Mouse (Mus musculus): ENCODE data around the gene Slc30a7. TPM values are rescaled to one million over a fixed set of nuclear protein-coding genes. Genes with fewer than 3 reads are reported as not detected.

The Slc30a7 gene
- total and polyA plus RNA-seq, 3 experiments = 8.1 to 19.1 TPM; not detected in 1

DNA sequence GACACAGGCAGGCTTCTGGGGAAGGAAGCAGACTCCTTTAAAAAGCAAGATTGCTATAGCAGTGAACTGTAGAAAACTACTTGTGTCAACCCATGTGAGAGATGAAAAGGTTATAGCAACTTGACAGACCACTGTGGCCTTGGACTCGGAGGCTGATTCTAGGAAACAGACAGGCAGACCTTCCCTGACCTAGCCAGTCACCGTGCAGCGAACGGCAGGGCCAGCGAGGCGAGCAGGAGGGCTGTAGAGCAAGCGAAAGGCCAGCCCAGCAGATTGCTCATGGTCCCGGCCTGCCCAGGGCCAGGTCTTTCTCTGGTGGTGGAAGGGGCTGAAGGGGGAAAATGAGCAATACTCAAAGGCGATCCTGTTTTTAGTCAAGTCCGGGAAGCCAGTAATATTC is 69.4 kb downstream of the Slc30a7 start:
- H3K27ac ChIP-seq (ENCODE audit: control insufficient read depth, low read depth, low read length) = no peak overlapping the region
- no peak for DNase-seq (ENCODE audit: low read depth, low spot score)
- no peaks in the 10 kb centered on the region for H3K9me3 ChIP-seq (replicated peaks; ENCODE audit: insufficient read depth, low read length)
- H3K79me2 ChIP-seq (ENCODE audit: control insufficient read depth, insufficient read depth, low read length, poor library complexity) = no peaks in the 10 kb centered on the region
- no peaks in the 10 kb centered on the region for H3K27me3 ChIP-seq (ENCODE audit: control insufficient read depth in 1 of 2, insufficient read depth in 2 of 2, low read length in 2 of 2)
- no peak overlapping the region for H3K4me3 ChIP-seq (ENCODE audit: control insufficient read depth in 1 of 2, insufficient read depth in 1 of 2, low read depth in 2 of 2, low read length in 2 of 2)
- TF ChIP-seq POLR2AphosphoS2 (IDR thresholded peaks at IDR 0.05; ENCODE audit: low read length) (no peak), ZNF384 (IDR thresholded peaks at IDR 0.05; ENCODE audit: low read depth, low read length) (no peak), CHD1 (IDR thresholded peaks at IDR 0.05; ENCODE audit: low read depth, low read length) (no peak), ELF1 (IDR thresholded peaks at IDR 0.05; ENCODE audit: low read depth, low read length) (no peak), NRF1 (IDR thresholded peaks at IDR 0.05; ENCODE audit: insufficient read depth, low read depth, low read length, poor library complexity, severe bottlenecking) (no peak), MAFK (IDR thresholded peaks at IDR 0.05; ENCODE audit: borderline replicate concordance, low read depth, low read length) (no peak), MYC (IDR thresholded peaks at IDR 0.05; ENCODE audit: low read depth, low read length) (no peak), MEF2A (IDR thresholded peaks at IDR 0.05; ENCODE audit: extremely low read depth, insufficient replicate concordance, low read depth, low read length, poor library complexity, severe bottlenecking) (no peak)
- no peaks in the 10 kb centered on the region for H3K4me1 ChIP-seq (ENCODE audit: control insufficient read depth in 1 of 2, insufficient read depth in 2 of 2, low read length in 2 of 2)
- no peaks in the 10 kb centered on the region; a peak in 1 of 4 replicates for H3K36me3 ChIP-seq (ENCODE audit: control insufficient read depth in 1 of 2, insufficient read depth in 2 of 2, low read length in 2 of 2)
- H3K9ac ChIP-seq (ENCODE audit: control insufficient read depth, low read depth, low read length, poor library complexity, severe bottlenecking) = no peak overlapping the region

DNA sequence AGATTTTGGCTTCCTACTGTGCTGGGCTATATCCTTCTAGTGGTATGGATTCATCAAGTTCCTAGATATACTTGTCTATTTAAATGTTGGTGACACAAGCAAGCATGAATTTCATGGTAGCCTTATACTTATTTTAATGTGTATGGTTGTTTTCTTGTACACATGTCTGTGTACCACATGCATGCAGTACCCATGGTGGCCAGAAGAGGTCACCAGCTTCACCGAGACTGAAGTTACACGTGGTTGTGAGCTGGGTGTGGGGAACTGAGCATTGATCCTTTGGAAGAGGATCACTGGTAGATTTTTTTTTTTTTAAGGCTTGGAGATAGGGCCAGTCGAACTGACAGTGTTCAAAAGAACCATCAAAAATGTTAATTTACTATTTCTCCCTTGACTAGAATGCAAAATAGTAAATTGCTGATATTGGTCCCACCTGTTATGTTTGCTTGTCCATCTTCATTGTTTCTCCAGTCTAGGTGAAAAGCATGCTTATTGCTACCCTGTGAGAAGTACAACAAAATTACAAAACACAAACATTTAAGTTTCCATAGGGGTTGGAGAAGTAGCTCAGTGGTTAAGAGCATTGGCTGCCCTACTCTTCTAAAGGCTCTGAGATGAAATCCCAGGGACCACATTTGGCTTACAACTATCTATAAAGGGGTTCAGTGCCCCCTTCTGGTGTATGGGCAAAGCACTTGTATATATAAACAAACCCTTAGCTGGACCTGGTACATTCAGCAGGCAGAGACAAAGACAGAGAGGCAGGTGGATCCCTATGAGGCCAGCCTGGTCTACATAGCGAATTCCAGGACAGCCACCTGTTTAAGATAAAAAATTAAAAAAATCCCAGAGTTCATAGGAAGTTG is 70.2 kb downstream of the Slc30a7 start:
- DNase-seq (ENCODE audit: low read depth, low spot score) = peak; percentile 82
- Histone ChIP-seq H3K4me3 (ENCODE audit: control insufficient read depth in 1 of 2, insufficient read depth in 1 of 2, low read depth in 2 of 2, low read length in 2 of 2) (no peak overlapping the region), H3K4me1 (ENCODE audit: control insufficient read depth in 1 of 2, insufficient read depth in 2 of 2, low read length in 2 of 2) (no peaks in the 10 kb centered on the region), H3K79me2 (ENCODE audit: control insufficient read depth, insufficient read depth, low read length, poor library complexity) (no peaks in the 10 kb centered on the region), H3K36me3 (ENCODE audit: control insufficient read depth in 1 of 2, insufficient read depth in 2 of 2, low read length in 2 of 2) (no peaks in the 10 kb centered on the region; a peak in 1 of 4 replicates), H3K27me3 (ENCODE audit: control insufficient read depth in 1 of 2, insufficient read depth in 2 of 2, low read length in 2 of 2) (no peaks in the 10 kb centered on the region), H3K27ac (ENCODE audit: control insufficient read depth, low read depth, low read length) (no peak overlapping the region), H3K9me3 (replicated peaks; ENCODE audit: insufficient read depth, low read length) (no peaks in the 10 kb centered on the region), H3K9ac (ENCODE audit: control insufficient read depth, low read depth, low read length, poor library complexity, severe bottlenecking) (no peak overlapping the region)
- no peak for TF ChIP-seq RCOR1 (IDR thresholded peaks at IDR 0.05; ENCODE audit: low read depth, low read length)
- TF ChIP-seq MXI1 (IDR thresholded peaks at IDR 0.05; ENCODE audit: low read depth, low read length) = peak; percentile 88
- TF ChIP-seq ZC3H11A (IDR thresholded peaks at IDR 0.05; ENCODE audit: low read depth, low read length) = peak; percentile 31
- TF ChIP-seq BHLHE40 (IDR thresholded peaks at IDR 0.05; ENCODE audit: borderline replicate concordance, low read depth, low read length) = no peak
- TF ChIP-seq ETS1 (IDR thresholded peaks at IDR 0.05; ENCODE audit: low read depth, low read length) = no peak
- no peak for TF ChIP-seq TBP (IDR thresholded peaks at IDR 0.05; ENCODE audit: low read depth, low read length)
- peak; percentile 97 for TF ChIP-seq MAX (IDR thresholded peaks at IDR 0.05; ENCODE audit: low read length)
- no peak for TF ChIP-seq CHD1 (IDR thresholded peaks at IDR 0.05; ENCODE audit: low read depth, low read length)
- TF ChIP-seq ELF1 (IDR thresholded peaks at IDR 0.05; ENCODE audit: low read depth, low read length) = no peak
- TF ChIP-seq ZNF384 (IDR thresholded peaks at IDR 0.05; ENCODE audit: low read depth, low read length) = no peak
- TF ChIP-seq ZKSCAN1 (IDR thresholded peaks at IDR 0.05; ENCODE audit: low read depth, low read length) = no peak
- TF ChIP-seq HCFC1 (IDR thresholded peaks at IDR 0.05; ENCODE audit: low read depth, low read length) = no peak
- no peak for TF ChIP-seq MYB (IDR thresholded peaks at IDR 0.05; ENCODE audit: low read depth, low read length)
- no peak for TF ChIP-seq EP300 (IDR thresholded peaks at IDR 0.05; ENCODE audit: low read depth in 1 of 2, low read length in 2 of 2)
- no peak for TF ChIP-seq MEF2A (IDR thresholded peaks at IDR 0.05; ENCODE audit: extremely low read depth, insufficient replicate concordance, low read depth, low read length, poor library complexity, severe bottlenecking)
- no peak for TF ChIP-seq NRF1 (IDR thresholded peaks at IDR 0.05; ENCODE audit: insufficient read depth, low read depth, low read length, poor library complexity, severe bottlenecking)
- TF ChIP-seq USF2 (IDR thresholded peaks at IDR 0.05; ENCODE audit: borderline replicate concordance in 1 of 2, insufficient read depth in 1 of 2, low read depth in 1 of 2, low read length in 2 of 2) = no peak
- peak; percentile 25; the same call in 1 of the 2 replicates for TF ChIP-seq SIN3A (IDR thresholded peaks at IDR 0.05; ENCODE audit: low read length)
- no peak for TF ChIP-seq POLR2A (IDR thresholded peaks at IDR 0.05; ENCODE audit: control insufficient read depth in 1 of 2, insufficient read depth in 1 of 2, low read depth in 1 of 2, low read length in 2 of 2, poor library complexity in 1 of 2)
- peak; percentile 75 for TF ChIP-seq SMC3 (IDR thresholded peaks at IDR 0.05; ENCODE audit: low read depth, low read length)
- TF ChIP-seq MAFK (IDR thresholded peaks at IDR 0.05; ENCODE audit: borderline replicate concordance, low read depth, low read length) = no peak
- TF ChIP-seq USF1 (IDR thresholded peaks at IDR 0.05; ENCODE audit: low read depth, low read length) = no peak
- TF ChIP-seq CHD2 (IDR thresholded peaks at IDR 0.05; ENCODE audit: low read length) = no peak
- no peak for TF ChIP-seq ZMIZ1 (IDR thresholded peaks at IDR 0.05; ENCODE audit: low read depth, low read length)
- peak; percentile 78 to 89 (median 79) for TF ChIP-seq CTCF (IDR thresholded peaks at IDR 0.05 in 2 of 3, conservative IDR thresholded peaks at IDR 0.05 in 1 of 3; ENCODE audit: control insufficient read depth in 1 of 3, insufficient read depth in 1 of 3, low read depth in 2 of 3, low read length in 3 of 3, poor library complexity in 1 of 3, severe bottlenecking in 1 of 3)
- TF ChIP-seq E2F4 (IDR thresholded peaks at IDR 0.05; ENCODE audit: borderline replicate concordance, low read depth, low read length) = no peak

All from MEL (cell line).